Mouse (Mus musculus): ENCODE measurements around the gene Pfdn6. TPM values are rescaled to one million over a fixed set of nuclear protein-coding genes. Genes with fewer than 3 reads are reported as not detected.
"Not testable (repeated sequence)": the region's sequence is repeated elsewhere in the genome, so short reads cannot be mapped to it uniquely, and the experiment has no call there.

Gene Pfdn6
- 83.8 and 96.4 TPM in 2 replicates for polyA plus RNA-seq (2015; fragmentation: Nextera tagmentation; extraction: Ambion mirVana)

- under 1% methylated on average over 36 of the region's 36 CpGs for WGBS (ENCODE audit: insufficient replicate concordance)
- H3K9ac ChIP-seq (ENCODE audit: low read depth, low read length) = peak within 1 kb of the TSS; percentile 77
- ATAC-seq (ENCODE audit: low read depth) = peak; percentile 90
- H3K27me3 ChIP-seq (ENCODE audit: control insufficient read depth, insufficient read depth, low read depth, low read length) = no peaks in the 10 kb centered on the region
- H3K4me2 ChIP-seq (ENCODE audit: low read depth, low read length) = peak within 1 kb of the TSS; percentile 98
- no peaks in the 10 kb centered on the region for H3K9me3 ChIP-seq (replicated peaks; ENCODE audit: control insufficient read depth, low read length)
- H3K27ac ChIP-seq (ENCODE audit: low read length) = peak within 1 kb of the TSS; percentile 68
- H3K4me1 ChIP-seq (ENCODE audit: control insufficient read depth, low read depth, low read length) = peaks cover 22% of the 10 kb centered on the region
- H3K36me3 ChIP-seq (ENCODE audit: control insufficient read depth, insufficient read depth) = peaks cover 18% of the 10 kb centered on the region
- peak within 1 kb of the TSS; percentile 94 for H3K4me3 ChIP-seq (ENCODE audit: low read depth, low read length)
These were observed at the start of gene Pfdn6, which contains the start of gene Wdr46 for GRCm38 (mm10) chr17:33940206-33940805. Gene Pfdn6, minus strand, starts transcription at chr17:33940343. Gene Wdr46, plus strand, starts transcription at chr17:33940660.

- H3K27ac ChIP-seq (ENCODE audit: low read length); H3K4me3 ChIP-seq (ENCODE audit: low read depth, low read length); H3K9me3 ChIP-seq (replicated peaks; ENCODE audit: control insufficient read depth, low read length); H3K36me3 ChIP-seq (ENCODE audit: control insufficient read depth, insufficient read depth); H3K9ac ChIP-seq (ENCODE audit: low read depth, low read length); ATAC-seq (ENCODE audit: low read depth): not testable (repeated sequence)
- Histone ChIP-seq H3K4me1 (ENCODE audit: control insufficient read depth, low read depth, low read length) (peaks cover 26% of the 10 kb centered on the region), H3K27me3 (ENCODE audit: control insufficient read depth, insufficient read depth, low read depth, low read length) (peaks cover 15% of the 10 kb centered on the region), H3K4me2 (ENCODE audit: low read depth, low read length) (peak overlapping the region; percentile 79)
- 6% methylated on average over 8 of the region's 8 CpGs for whole genome bisulfite sequencing (ENCODE audit: insufficient replicate concordance)
These were observed 42.0 kb upstream of the Pfdn6 start for GRCm38 (mm10) chr17:33982136-33982535.

GRCm38 (mm10) chr17:33981192-33981909, 41.2 kb upstream of the Pfdn6 start:
- Histone ChIP-seq H3K4me2 (ENCODE audit: low read depth, low read length) (peak overlapping the region; percentile 79), H3K4me3 (ENCODE audit: low read depth, low read length) (peak overlapping the region; percentile 66), H3K4me1 (ENCODE audit: control insufficient read depth, low read depth, low read length) (peaks cover 26% of the 10 kb centered on the region), H3K9ac (ENCODE audit: low read depth, low read length) (peak overlapping the region; percentile 52; the same call in 1 of the 2 replicates), H3K27me3 (ENCODE audit: control insufficient read depth, insufficient read depth, low read depth, low read length) (peaks cover 15% of the 10 kb centered on the region), H3K27ac (ENCODE audit: low read length) (peak overlapping the region; percentile 72)
- WGBS (ENCODE audit: insufficient replicate concordance) = 2% methylated on average over 27 of the region's 27 CpGs
- not testable (repeated sequence) for H3K36me3 ChIP-seq (ENCODE audit: control insufficient read depth, insufficient read depth); H3K9me3 ChIP-seq (replicated peaks; ENCODE audit: control insufficient read depth, low read length)
- peak; percentile 68 for ATAC-seq (ENCODE audit: low read depth)

- WGBS (ENCODE audit: insufficient replicate concordance) = 71% methylated on average over 19 of the region's 19 CpGs
- ATAC-seq (ENCODE audit: low read depth) = no peak
- Histone ChIP-seq H3K27ac (ENCODE audit: low read length) (peak overlapping the region; percentile 64), H3K4me2 (ENCODE audit: low read depth, low read length) (no peak overlapping the region), H3K9me3 (replicated peaks; ENCODE audit: control insufficient read depth, low read length) (no peaks in the 10 kb centered on the region), H3K9ac (ENCODE audit: low read depth, low read length) (no peak overlapping the region), H3K27me3 (ENCODE audit: control insufficient read depth, insufficient read depth, low read depth, low read length) (peaks cover 15% of the 10 kb centered on the region), H3K4me3 (ENCODE audit: low read depth, low read length) (no peak overlapping the region), H3K36me3 (ENCODE audit: control insufficient read depth, insufficient read depth) (no peaks in the 10 kb centered on the region), H3K4me1 (ENCODE audit: control insufficient read depth, low read depth, low read length) (peaks cover 26% of the 10 kb centered on the region)
These were observed 40.3 kb upstream of the Pfdn6 start for GRCm38 (mm10) chr17:33980181-33981035.

- H3K4me3 ChIP-seq (ENCODE audit: low read depth, low read length) = no peak overlapping the region
- H3K27ac ChIP-seq (ENCODE audit: low read length) = peak overlapping the region; percentile 51; the same call in 1 of the 2 replicates
- peaks cover 26% of the 10 kb centered on the region for H3K4me1 ChIP-seq (ENCODE audit: control insufficient read depth, low read depth, low read length)
- no peaks in the 10 kb centered on the region for H3K9me3 ChIP-seq (replicated peaks; ENCODE audit: control insufficient read depth, low read length)
- H3K9ac ChIP-seq (ENCODE audit: low read depth, low read length) = no peak overlapping the region
- WGBS (ENCODE audit: insufficient replicate concordance) = 48% methylated on average over 6 of the region's 6 CpGs
- no peak for ATAC-seq (ENCODE audit: low read depth)
- H3K36me3 ChIP-seq (ENCODE audit: control insufficient read depth, insufficient read depth) = no peaks in the 10 kb centered on the region
- H3K27me3 ChIP-seq (ENCODE audit: control insufficient read depth, insufficient read depth, low read depth, low read length) = peaks cover 15% of the 10 kb centered on the region
- no peak overlapping the region for H3K4me2 ChIP-seq (ENCODE audit: low read depth, low read length)
These were observed 39.4 kb upstream of the Pfdn6 start for GRCm38 (mm10) chr17:33979512-33980050.

- Histone ChIP-seq H3K4me2 (ENCODE audit: low read depth, low read length) (peak overlapping the region; percentile 76), H3K9ac (ENCODE audit: low read depth, low read length) (peak overlapping the region; percentile 36)
These were observed 38.5 kb upstream of the Pfdn6 start for GRCm38 (mm10) chr17:33978631-33979031.

GRCm38 (mm10) chr17:33977861-33978557, 37.9 kb upstream of the Pfdn6 start:
- peak overlapping the region; percentile 52; the same call in 1 of the 2 replicates for H3K27ac ChIP-seq (ENCODE audit: low read length)
- H3K9ac ChIP-seq (ENCODE audit: low read depth, low read length) = peak overlapping the region; percentile 36
- 2% methylated on average over 57 of the region's 57 CpGs for WGBS (ENCODE audit: insufficient replicate concordance)
- peak overlapping the region; percentile 63 for H3K4me3 ChIP-seq (ENCODE audit: low read depth, low read length)
- no peaks in the 10 kb centered on the region for H3K36me3 ChIP-seq (ENCODE audit: control insufficient read depth, insufficient read depth)
- no peaks in the 10 kb centered on the region for H3K9me3 ChIP-seq (replicated peaks; ENCODE audit: control insufficient read depth, low read length)
- peak overlapping the region; percentile 76 for H3K4me2 ChIP-seq (ENCODE audit: low read depth, low read length)
- no peak for ATAC-seq (ENCODE audit: low read depth)
- peaks cover 26% of the 10 kb centered on the region for H3K4me1 ChIP-seq (ENCODE audit: control insufficient read depth, low read depth, low read length)
- H3K27me3 ChIP-seq (ENCODE audit: control insufficient read depth, insufficient read depth, low read depth, low read length) = peaks cover 15% of the 10 kb centered on the region

More at GRCm38 (mm10) chr17:33978631-33979031, 38.5 kb upstream of the Pfdn6 start:
- Histone ChIP-seq H3K27ac (ENCODE audit: low read length) (peak overlapping the region; percentile 52), H3K36me3 (ENCODE audit: control insufficient read depth, insufficient read depth) (no peaks in the 10 kb centered on the region), H3K27me3 (ENCODE audit: control insufficient read depth, insufficient read depth, low read depth, low read length) (peaks cover 15% of the 10 kb centered on the region), H3K4me3 (ENCODE audit: low read depth, low read length) (peak overlapping the region; percentile 63), H3K9me3 (replicated peaks; ENCODE audit: control insufficient read depth, low read length) (no peaks in the 10 kb centered on the region), H3K4me1 (ENCODE audit: control insufficient read depth, low read depth, low read length) (peaks cover 26% of the 10 kb centered on the region)
- peak; percentile 87 for ATAC-seq (ENCODE audit: low read depth)
- 0% methylated on average over 14 of the region's 17 CpGs for WGBS (ENCODE audit: insufficient replicate concordance)

GRCm38 (mm10) chr17:33973572-33973971, 33.4 kb upstream of the Pfdn6 start:
- Histone ChIP-seq H3K9ac (ENCODE audit: low read depth, low read length) (no peak overlapping the region), H3K4me1 (ENCODE audit: control insufficient read depth, low read depth, low read length) (peaks cover 4% of the 10 kb centered on the region), H3K9me3 (replicated peaks; ENCODE audit: control insufficient read depth, low read length) (no peaks in the 10 kb centered on the region), H3K27me3 (ENCODE audit: control insufficient read depth, insufficient read depth, low read depth, low read length) (peaks cover 11% of the 10 kb centered on the region), H3K36me3 (ENCODE audit: control insufficient read depth, insufficient read depth) (no peaks in the 10 kb centered on the region), H3K4me3 (ENCODE audit: low read depth, low read length) (no peak overlapping the region), H3K4me2 (ENCODE audit: low read depth, low read length) (no peak overlapping the region), H3K27ac (ENCODE audit: low read length) (no peak overlapping the region)
- ATAC-seq (ENCODE audit: low read depth) = no peak
- WGBS (ENCODE audit: insufficient replicate concordance) = 36% methylated on average over 3 of the region's 3 CpGs
